Mouse (Mus musculus): ENCODE data around the gene Camkk2.
A peak's percentile ranks its signal among the peaks of the same experiment; 100 is the strongest.

Camkk2 gene

GRCm38 (mm10) chr5:122736761-122737160 is 42.4 kb downstream of the Camkk2 start:
- no peak for DNase-seq (ENCODE audit: inconsistent ontology term)

- DNase-seq (ENCODE audit: inconsistent ontology term), result no peak
These were observed 43.4 kb downstream of the Camkk2 start for GRCm38 (mm10) chr5:122735853-122736252.

- no peak for DNase-seq (ENCODE audit: inconsistent ontology term)
These were observed 45.3 kb downstream of the Camkk2 start for GRCm38 (mm10) chr5:122733881-122734280.

GRCm38 (mm10) chr5:122731991-122732673 is 47.1 kb downstream of the Camkk2 start:
- no peak for DNase-seq (ENCODE audit: inconsistent ontology term)

- DNase-seq (ENCODE audit: inconsistent ontology term), result peak; percentile 50
These were observed 47.9 kb downstream of the Camkk2 start for GRCm38 (mm10) chr5:122731321-122731720.

GRCm38 (mm10) chr5:122730776-122731175 is 48.4 kb downstream of the Camkk2 start:
- no peak for DNase-seq (ENCODE audit: inconsistent ontology term)

- no peak for DNase-seq (ENCODE audit: inconsistent ontology term)
These were observed 52.1 kb downstream of the Camkk2 start for GRCm38 (mm10) chr5:122727096-122727495.

GRCm38 (mm10) chr5:122726595-122726994 is 52.6 kb downstream of the Camkk2 start:
- DNase-seq (ENCODE audit: inconsistent ontology term), result no peak

GRCm38 (mm10) chr5:122726068-122726467 is 53.1 kb downstream of the Camkk2 start:
- peak; percentile 60 for DNase-seq (ENCODE audit: inconsistent ontology term)

- DNase-seq (ENCODE audit: inconsistent ontology term), result no peak
These were observed 53.8 kb downstream of the Camkk2 start for GRCm38 (mm10) chr5:122725453-122725852.

GRCm38 (mm10) chr5:122719168-122719567 is 60.0 kb downstream of the Camkk2 start:
- no peak for DNase-seq (ENCODE audit: inconsistent ontology term)

- DNase-seq (ENCODE audit: inconsistent ontology term), result no peak
These were observed 60.8 kb downstream of the Camkk2 start for GRCm38 (mm10) chr5:122718400-122718799.

GRCm38 (mm10) chr5:122716793-122717192 is 62.4 kb downstream of the Camkk2 start:
- no peak for DNase-seq (ENCODE audit: inconsistent ontology term)

GRCm38 (mm10) chr5:122715723-122716122 is 63.5 kb downstream of the Camkk2 start:
- no peak for DNase-seq (ENCODE audit: inconsistent ontology term)

- DNase-seq (ENCODE audit: inconsistent ontology term), result no peak
These were observed 70.4 kb downstream of the Camkk2 start for GRCm38 (mm10) chr5:122708819-122709218.

GRCm38 (mm10) chr5:122707276-122708181 is 71.7 kb downstream of the Camkk2 start, which contains the start of gene P2rx4:
P2rx4 (plus strand) TSS chr5:122707544.
- DNase-seq (ENCODE audit: inconsistent ontology term), result peak; percentile 89

GRCm38 (mm10) chr5:122706917-122707275 is 72.3 kb downstream of the Camkk2 start:
- no peak for DNase-seq (ENCODE audit: inconsistent ontology term)

GRCm38 (mm10) chr5:122705174-122705573 is 74.0 kb downstream of the Camkk2 start:
- DNase-seq (ENCODE audit: inconsistent ontology term), result no peak

- no peak for DNase-seq (ENCODE audit: inconsistent ontology term)
These were observed 74.6 kb downstream of the Camkk2 start for GRCm38 (mm10) chr5:122704571-122704970.

GRCm38 (mm10) chr5:122703574-122703973 is 75.6 kb downstream of the Camkk2 start:
- DNase-seq (ENCODE audit: inconsistent ontology term), result no peak

GRCm38 (mm10) chr5:122702156-122702555 is 77.1 kb downstream of the Camkk2 start:
- no peak for DNase-seq (ENCODE audit: inconsistent ontology term)

- DNase-seq (ENCODE audit: inconsistent ontology term), result no peak
These were observed 78.4 kb downstream of the Camkk2 start for GRCm38 (mm10) chr5:122700837-122701212.
